Mouse (Mus musculus) forebrain, embryonic 11.5 days (tissue): ENCODE measurements around the gene Preb. TPM values are rescaled to one million over a fixed set of nuclear protein-coding genes. Genes with fewer than 3 reads are reported as not detected.

Experiments used
- ATAC-seq: fragments of 200-750 bp; cut with Nextera tagmentation; replicated peaks from 2 replicates; pipeline ENCODE4 v1.8.0; 2017; ENCODE audit warnings: moderate TSS enrichment; ENCODE audit not compliant: low FRiP score
- DNase-seq: peaks from one replicate; pipeline ENCODE4 v3.0.0-alpha.2; 2017; ENCODE audit warnings: low spot score
- H3K27ac ChIP-seq: fragments of 300-500 bp; sonication (generic); 2 replicates; pipeline ENCODE4 v1.5.1; 2014; ENCODE audit warnings: low read depth, low read length
- H3K27me3 ChIP-seq: fragments of 300-500 bp; sonication (generic); 2 replicates; pipeline ENCODE4 v1.6.1; 2014; ENCODE audit warnings: mild to moderate bottlenecking, low read length, mixed read lengths; ENCODE audit not compliant: control insufficient read depth, insufficient read depth
- H3K36me3 ChIP-seq: fragments of 300-500 bp; sonication (generic); 2 replicates; pipeline ENCODE4 v1.6.1; 2014; ENCODE audit warnings: mild to moderate bottlenecking, low read length, moderate library complexity, mixed read lengths; ENCODE audit not compliant: control insufficient read depth, insufficient read depth
- H3K4me1 ChIP-seq: fragments of 300-500 bp; sonication (generic); replicated peaks from 2 replicates; pipeline ENCODE4 v1.6.1; 2014; ENCODE audit warnings: low read length, mixed read lengths; ENCODE audit not compliant: control insufficient read depth, insufficient read depth
- H3K4me2 ChIP-seq: fragments of 300-500 bp; sonication (generic); 2 replicates; pipeline ENCODE4 v1.6.1; 2014; ENCODE audit warnings: low read depth, mild to moderate bottlenecking, low read length, moderate library complexity, mixed read lengths; ENCODE audit not compliant: severe bottlenecking
- H3K4me3 ChIP-seq: fragments of 300-500 bp; sonication (generic); 2 replicates; pipeline ENCODE4 v1.5.1; 2014; ENCODE audit warnings: low read depth, low read length
- H3K9ac ChIP-seq: fragments of 300-500 bp; sonication (generic); 2 replicates; pipeline ENCODE4 v1.6.1; 2014; ENCODE audit warnings: low read length
- H3K9me3 ChIP-seq: fragments of 300-500 bp; sonication (generic); 2 replicates; pipeline ENCODE4 v1.6.1; 2016; ENCODE audit warnings: low read length, mixed read lengths; ENCODE audit not compliant: control insufficient read depth
- WGBS: fragments of 180-500 bp; shearing (Covaris S2); extraction: QIAGEN DNeasy Blood & Tissue Kit; methylation state at CpG from one replicate; pipeline ENCODE4 v1.1.7; 2014; 5-methylcytosine and 5-hydroxymethylcytosine counted together
- polyA plus RNA-seq: library from polyadenylated mRNA; unstranded; fragments of >200 nt; fragmentation: Nextera tagmentation; extraction: Ambion mirVana; gene quantifications from 2 replicates; pipeline ENCODE4 v1.2.1, GENCODE M21; 2014

Preb gene
- 106 and 114 TPM in 2 replicates for polyA plus RNA-seq

- no peaks in the 10 kb centered on the region for H3K9me3 ChIP-seq
- no peaks in the 10 kb centered on the region for H3K27me3 ChIP-seq
- H3K4me2 ChIP-seq, result peak within 1 kb of the TSS; percentile 91
- peak; percentile 95 for ATAC-seq
- H3K27ac ChIP-seq, result peak within 1 kb of the TSS; percentile 66
- WGBS, result under 1% methylated on average over 56 of the region's 56 CpGs
- peak within 1 kb of the TSS; percentile 68 for H3K4me3 ChIP-seq
- H3K36me3 ChIP-seq, result peaks cover 7% of the 10 kb centered on the region; the same call in 1 of the 2 replicates
- peak; percentile 100 for DNase-seq
- H3K9ac ChIP-seq, result peak within 1 kb of the TSS; percentile 85
- H3K4me1 ChIP-seq, result peaks cover 4% of the 10 kb centered on the region; the same call in 1 of the 2 replicates
Observed at GRCm38 (mm10) chr5:30959966-30960501, at the start of gene Preb. Gene Preb, minus strand, starts transcription at chr5:30960361.

- no peak for ATAC-seq
- 6% methylated on average over 5 of the region's 5 CpGs for WGBS
- H3K4me1 ChIP-seq, result no peaks in the 10 kb centered on the region
- H3K36me3 ChIP-seq, result no peaks in the 10 kb centered on the region
- no peaks in the 10 kb centered on the region for H3K9me3 ChIP-seq
- peak; percentile 95 for DNase-seq
- H3K27me3 ChIP-seq, result no peaks in the 10 kb centered on the region
- no peak overlapping the region for H3K27ac ChIP-seq
- H3K4me3 ChIP-seq, result no peak overlapping the region
- no peak overlapping the region for H3K4me2 ChIP-seq
- H3K9ac ChIP-seq, result no peak overlapping the region
Observed at GRCm38 (mm10) chr5:31004184-31004583, 44.0 kb upstream of the Preb start.

- Histone ChIP-seq H3K4me1 (no peaks in the 10 kb centered on the region), H3K9ac (no peak overlapping the region), H3K27ac (no peak overlapping the region), H3K4me3 (no peak overlapping the region), H3K9me3 (no peaks in the 10 kb centered on the region), H3K4me2 (no peak overlapping the region), H3K36me3 (no peaks in the 10 kb centered on the region), H3K27me3 (no peaks in the 10 kb centered on the region)
- no peak for ATAC-seq
- WGBS, result 83% methylated on average over 4 of the region's 4 CpGs
- no peak for DNase-seq
Observed at GRCm38 (mm10) chr5:31001560-31001959, 41.4 kb upstream of the Preb start.

- no peak overlapping the region for H3K27ac ChIP-seq
- H3K4me1 ChIP-seq, result no peaks in the 10 kb centered on the region
- H3K9me3 ChIP-seq, result no peaks in the 10 kb centered on the region
- WGBS, result 94% methylated on average over 2 of the region's 2 CpGs
- no peak for DNase-seq
- H3K9ac ChIP-seq, result no peak overlapping the region
- H3K36me3 ChIP-seq, result no peaks in the 10 kb centered on the region
- H3K4me3 ChIP-seq, result no peak overlapping the region
- H3K27me3 ChIP-seq, result no peaks in the 10 kb centered on the region
- H3K4me2 ChIP-seq, result no peak overlapping the region
- no peak for ATAC-seq
Observed at GRCm38 (mm10) chr5:31000993-31001392, 40.8 kb upstream of the Preb start.

- Histone ChIP-seq H3K27ac (no peak overlapping the region), H3K27me3 (no peaks in the 10 kb centered on the region), H3K9ac (no peak overlapping the region), H3K4me1 (no peaks in the 10 kb centered on the region), H3K36me3 (no peaks in the 10 kb centered on the region), H3K4me2 (no peak overlapping the region), H3K9me3 (no peaks in the 10 kb centered on the region), H3K4me3 (no peak overlapping the region)
- DNase-seq, result no peak
- no peak for ATAC-seq
- WGBS, result 81% methylated on average over 7 of the region's 7 CpGs
Observed at GRCm38 (mm10) chr5:31000122-31000521, 40.0 kb upstream of the Preb start.

- H3K27ac ChIP-seq, result no peak overlapping the region
- H3K4me3 ChIP-seq, result no peak overlapping the region
- WGBS, result 62% methylated on average over 5 of the region's 5 CpGs
- H3K4me2 ChIP-seq, result no peak overlapping the region
- no peak for DNase-seq
- no peaks in the 10 kb centered on the region for H3K27me3 ChIP-seq
- H3K36me3 ChIP-seq, result no peaks in the 10 kb centered on the region
- no peak overlapping the region for H3K9ac ChIP-seq
- H3K9me3 ChIP-seq, result no peaks in the 10 kb centered on the region
- ATAC-seq, result no peak
- H3K4me1 ChIP-seq, result no peaks in the 10 kb centered on the region
Observed at GRCm38 (mm10) chr5:30999324-30999723, 39.2 kb upstream of the Preb start.

GRCm38 (mm10) chr5:30998306-30998705, 38.1 kb upstream of the Preb start:
- ATAC-seq, result no peak
- DNase-seq, result peak; percentile 73
- no peaks in the 10 kb centered on the region for H3K36me3 ChIP-seq
- H3K4me2 ChIP-seq, result no peak overlapping the region
- no peak overlapping the region for H3K27ac ChIP-seq
- no peak overlapping the region for H3K9ac ChIP-seq
- H3K4me1 ChIP-seq, result no peaks in the 10 kb centered on the region
- no peaks in the 10 kb centered on the region for H3K9me3 ChIP-seq
- H3K4me3 ChIP-seq, result no peak overlapping the region
- no peaks in the 10 kb centered on the region for H3K27me3 ChIP-seq
- WGBS, result 19% methylated on average over 5 of the region's 5 CpGs

- no peak for ATAC-seq
Observed at GRCm38 (mm10) chr5:30994910-30995635, 34.9 kb upstream of the Preb start.

GRCm38 (mm10) chr5:30994074-30994473, 33.9 kb upstream of the Preb start:
- no peak for DNase-seq

More at GRCm38 (mm10) chr5:30994910-30995635, 34.9 kb upstream of the Preb start:
- no peak overlapping the region for H3K27ac ChIP-seq
- DNase-seq, result no peak
- H3K36me3 ChIP-seq, result no peaks in the 10 kb centered on the region
- H3K4me3 ChIP-seq, result no peak overlapping the region
- 74% methylated on average over 11 of the region's 11 CpGs for WGBS
- H3K9ac ChIP-seq, result no peak overlapping the region
- H3K27me3 ChIP-seq, result no peaks in the 10 kb centered on the region
- no peaks in the 10 kb centered on the region for H3K4me1 ChIP-seq
- no peaks in the 10 kb centered on the region for H3K9me3 ChIP-seq
- no peak overlapping the region for H3K4me2 ChIP-seq

More at GRCm38 (mm10) chr5:30994074-30994473, 33.9 kb upstream of the Preb start:
- Histone ChIP-seq H3K36me3 (no peaks in the 10 kb centered on the region), H3K4me2 (no peak overlapping the region), H3K4me3 (no peak overlapping the region), H3K9me3 (no peaks in the 10 kb centered on the region), H3K9ac (no peak overlapping the region), H3K27ac (no peak overlapping the region), H3K4me1 (no peaks in the 10 kb centered on the region), H3K27me3 (no peaks in the 10 kb centered on the region)
- no peak for ATAC-seq
- 76% methylated on average over 3 of the region's 3 CpGs for WGBS
